Comparison of ENCODE assay signal across 21 mouse cellular contexts in the genomic region with DNA sequence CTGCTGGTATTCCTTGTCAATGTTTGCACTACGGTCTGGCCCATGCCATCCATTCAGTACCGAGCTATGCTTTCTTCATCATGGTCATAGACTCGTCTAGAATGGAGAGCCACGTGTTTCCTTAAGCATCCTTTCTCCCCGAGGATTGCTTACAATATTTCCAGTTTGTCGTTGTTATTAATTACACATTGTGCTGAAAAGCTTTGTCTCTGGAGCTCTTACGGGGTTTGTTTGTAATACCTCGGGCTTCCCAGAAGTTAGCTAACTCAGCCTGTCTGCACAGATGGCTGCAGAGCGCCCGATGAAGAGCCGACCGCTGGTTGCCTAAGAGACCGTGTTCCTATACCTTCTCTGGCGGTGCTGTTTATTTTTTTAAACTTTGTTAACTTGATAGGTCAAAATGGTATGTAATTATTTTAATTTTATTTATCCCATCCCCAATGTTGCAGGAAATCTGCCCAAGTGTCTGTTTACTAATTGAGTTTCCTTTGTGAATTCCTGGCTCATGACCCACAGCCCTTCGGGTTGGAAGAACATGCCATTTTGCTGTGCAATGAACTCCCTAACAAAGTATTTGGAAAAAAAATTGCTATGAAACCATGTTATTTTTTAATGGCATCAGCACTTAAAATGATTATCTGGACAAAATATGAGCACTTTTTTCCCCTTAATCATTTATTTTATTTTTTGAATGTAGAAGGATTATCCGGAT.
DNase-seq lines count a peak whose midpoint lies in the region; ATAC-seq and TF ChIP-seq lines count a peak whose summit lies in the region.
"Had no signal": no experiment of that assay in that cellular context is flagged by ENCODE, and none has a peak within 500 bp of the region (broad histone marks: within the 10 kb centered on the region; RNA-seq: fewer than 3 reads in every experiment).

No protein-coding gene starts in this region.

- H3K36me3 ChIP-seq in kidney, adult 2 months (ENCODE audit: control insufficient read depth, insufficient read depth, low read length): no peaks in the 10 kb centered on the region
- no peaks in the 10 kb centered on the region for H3K36me3 ChIP-seq in intestine, embryonic 15.5 days
- H3K36me3 ChIP-seq in midbrain, embryonic 10.5 days: no peaks in the 10 kb centered on the region
- H3K36me3 ChIP-seq: embryonic facial prominence, embryonic 15.5 days; heart, embryonic 10.5 days; hindbrain, embryonic 15.5 days had no signal

- whole genome bisulfite sequencing in kidney, adult 2 months: 74% methylated on average over 16 of the region's 16 CpGs
- WGBS in intestine, embryonic 15.5 days: 37% methylated on average over 16 of the region's 16 CpGs
- WGBS in midbrain, embryonic 10.5 days: 84% methylated on average over 16 of the region's 16 CpGs

- H3K9ac ChIP-seq in intestine, embryonic 15.5 days: no peak overlapping the region
- H3K9ac ChIP-seq: embryonic facial prominence, embryonic 15.5 days; hindbrain, embryonic 15.5 days; liver, embryonic 14.5 days had no signal

- no peaks in the 10 kb centered on the region for H3K4me1 ChIP-seq in kidney, adult 2 months (ENCODE audit: control insufficient read depth, insufficient read depth, low read length)
- peaks cover 9% of the 10 kb centered on the region; the same call in 1 of the 2 replicates for H3K4me1 ChIP-seq in intestine, embryonic 15.5 days (replicated peaks)
- H3K4me1 ChIP-seq in midbrain, embryonic 10.5 days: peaks cover 31% of the 10 kb centered on the region
- H3K4me1 ChIP-seq: megakaryocyte, embryonic 14.5 days had no signal

- peak; percentile 21 for DNase-seq in kidney, adult 2 months
- DNase-seq in kidney, postnatal 25 days: no peak
- DNase-seq in Muller cell, postnatal 12 days (ENCODE audit: inconsistent ontology term): peak; percentile 52
- DNase-seq in lung, postnatal 14 days: peak; percentile 39
- no peak for DNase-seq in thymus, postnatal 4 days
- DNase-seq in heart, postnatal 4 days: no peak
- no peak for DNase-seq in midbrain, embryonic 10.5 days (ENCODE audit: low spot score)
- DNase-seq: adrenal gland, postnatal 10 days; cerebellum, adult 2 months; gastrocnemius, postnatal 36 days; heart, postnatal 14 days; kidney, adult 9 months; thymus, postnatal 25 days had no signal

- ATAC-seq in intestine, embryonic 15.5 days: peak; percentile 69; the same call in 1 of the 2 replicates

- no peaks in the 10 kb centered on the region for H3K9me3 ChIP-seq in intestine, embryonic 15.5 days
- H3K9me3 ChIP-seq in midbrain, embryonic 10.5 days (replicated peaks): no peaks in the 10 kb centered on the region
- H3K9me3 ChIP-seq: embryonic facial prominence, embryonic 15.5 days; heart, embryonic 10.5 days; hindbrain, embryonic 15.5 days had no signal

- no peak for TF ChIP-seq CTCF in kidney, adult 2 months (conservative IDR thresholded peaks at IDR 0.05; ENCODE audit: insufficient read depth, insufficient read length, low read depth, low read length)

- 0 out of 2 replicates have a peak overlapping the region, but pooled peaks have one; percentile 9 for H3K4me2 ChIP-seq in intestine, embryonic 15.5 days (replicated peaks)
- H3K4me2 ChIP-seq: embryonic facial prominence, embryonic 15.5 days; hindbrain, embryonic 15.5 days had no signal

- H3K27ac ChIP-seq in kidney, adult 2 months (ENCODE audit: insufficient read depth, low read depth, low read length): no peak overlapping the region
- H3K27ac ChIP-seq in intestine, embryonic 15.5 days: no peak overlapping the region
- no peak overlapping the region for H3K27ac ChIP-seq in midbrain, embryonic 10.5 days (replicated peaks)
- H3K27ac ChIP-seq: embryonic facial prominence, embryonic 15.5 days; hindbrain, embryonic 15.5 days; left cerebral cortex, adult 2 months; liver, embryonic 14.5 days had no signal

- no peaks in the 10 kb centered on the region for H3K27me3 ChIP-seq in kidney, adult 2 months (replicated peaks; ENCODE audit: control insufficient read depth, insufficient read depth, low read length)
- no peaks in the 10 kb centered on the region for H3K27me3 ChIP-seq in intestine, embryonic 15.5 days (replicated peaks)
- peaks cover 14% of the 10 kb centered on the region for H3K27me3 ChIP-seq in midbrain, embryonic 10.5 days (ENCODE audit: low read depth, poor library complexity, severe bottlenecking)
- H3K27me3 ChIP-seq: CH12.LX; embryonic facial prominence, embryonic 15.5 days; hindbrain, embryonic 15.5 days; megakaryocyte, embryonic 14.5 days had no signal

- no peak overlapping the region for H3K4me3 ChIP-seq in kidney, adult 2 months (ENCODE audit: insufficient read depth, low read depth, low read length)
- no peak overlapping the region for H3K4me3 ChIP-seq in intestine, embryonic 15.5 days (replicated peaks)
- no peak overlapping the region for H3K4me3 ChIP-seq in midbrain, embryonic 10.5 days
- H3K4me3 ChIP-seq: embryonic facial prominence, embryonic 15.5 days; heart, embryonic 10.5 days; hindbrain, embryonic 15.5 days; left cerebral cortex, adult 2 months; megakaryocyte, embryonic 14.5 days had no signal

- TF ChIP-seq POLR2A in kidney, adult 2 months (IDR thresholded peaks at IDR 0.05; ENCODE audit: low read depth, low read length): no peak

Comparison
In these comparisons a context has a peak if more than half of its experiments do, and no peak if none do; other contexts are left out.
1. DNase-seq: peak in kidney, adult 2 months (single experiment), Muller cell, postnatal 12 days (single experiment) and lung, postnatal 14 days (single experiment); none in kidney, postnatal 25 days (0 of 2), thymus, postnatal 4 days (single experiment), heart, postnatal 4 days (single experiment) and midbrain, embryonic 10.5 days (single experiment).